Mouse (Mus musculus) activated CD4-positive, CD25-positive, alpha-beta regulatory T cell, adult 4 months (primary cell): ENCODE data around the gene Mal. TPM values are rescaled to one million over a fixed set of nuclear protein-coding genes. Genes with fewer than 3 reads are reported as not detected.
"Not testable (repeated sequence)": the region's sequence is repeated elsewhere in the genome, so short reads cannot be mapped to it uniquely, and the experiment has no call there.

Experiments
- ATAC-seq: one replicate; pipeline ENCODE4 v1.8.0; 2017
- polyA plus RNA-seq, 2 experiments: library from polyadenylated mRNA; unstranded; fragments of 100-300 nt; shearing (Covaris generic); gene quantifications; one replicate each; pipeline ENCODE4 v1.2.1; 2017

The Mal gene
- polyA plus RNA-seq, 2 experiments from 2014 or later = not detected

GRCm38 (mm10) chr2:127622065-127622464, 34.4 kb downstream of the Mal start:
- ATAC-seq = no peak

- ATAC-seq = no peak
Observed at GRCm38 (mm10) chr2:127619311-127619710, 37.2 kb downstream of the Mal start.

- ATAC-seq = no peak
Observed at GRCm38 (mm10) chr2:127612288-127612687, 44.2 kb downstream of the Mal start.

- ATAC-seq = no peak
Observed at GRCm38 (mm10) chr2:127611386-127611785, 45.1 kb downstream of the Mal start.

GRCm38 (mm10) chr2:127608986-127609385, 47.5 kb downstream of the Mal start:
- no peak for ATAC-seq

GRCm38 (mm10) chr2:127608234-127608633, 48.3 kb downstream of the Mal start:
- ATAC-seq = no peak

- no peak for ATAC-seq
Observed at GRCm38 (mm10) chr2:127605203-127605602, 51.3 kb downstream of the Mal start.

GRCm38 (mm10) chr2:127603383-127603782, 53.1 kb downstream of the Mal start:
- not testable (repeated sequence) for ATAC-seq

- peak; percentile 34 for ATAC-seq
Observed at GRCm38 (mm10) chr2:127590840-127591239, 65.7 kb downstream of the Mal start.

GRCm38 (mm10) chr2:127590204-127590603, 66.3 kb downstream of the Mal start:
- no peak for ATAC-seq

GRCm38 (mm10) chr2:127588897-127589296, 67.6 kb downstream of the Mal start:
- ATAC-seq = no peak

GRCm38 (mm10) chr2:127587514-127587844, 69.0 kb downstream of the Mal start:
- no peak for ATAC-seq

GRCm38 (mm10) chr2:127586694-127587513, 69.6 kb downstream of the Mal start, which contains the start of the genes Zfp661 and Mrps5:
Gene Zfp661, minus strand, starts transcription at chr2:127587094.
Gene Mrps5, plus strand, starts transcription at chr2:127587222.
- ATAC-seq = peak; percentile 55

- peak; percentile 95 for ATAC-seq
Observed at GRCm38 (mm10) chr2:127584436-127584858, 72.0 kb downstream of the Mal start.

Other genes starting within 250 kb of the Mal start
- under 1 TPM in 1 of 2 experiments, not detected in 1; 0.33 TPM for gene Gpat2, start 231.5 kb downstream of the Mal start, polyA plus RNA-seq
- 10 to 100 TPM; 48.1 to 48.7 TPM for gene Fahd2a, start 212.1 kb downstream of the Mal start, polyA plus RNA-seq
- under 1 TPM in 1 of 2 experiments, not detected in 1; 0.43 TPM for gene Kcnip3, start 134.6 kb downstream of the Mal start, polyA plus RNA-seq
- not detected for gene Prom2, start 115.2 kb downstream of the Mal start, polyA plus RNA-seq
- 1 to 10 TPM; 1.5 to 2.1 TPM for gene Zfp661, start 69.6 kb downstream of the Mal start, polyA plus RNA-seq
- 10 to 100 TPM; 94.3 to 98.2 TPM for gene Mrps5, start 69.5 kb downstream of the Mal start, polyA plus RNA-seq
- gene Mall, start 73.2 kb upstream of the Mal start, polyA plus RNA-seq = not detected
- under 1 TPM in 1 of 2 experiments, not detected in 1; 0.24 TPM for gene Nphp1, start 132.2 kb upstream of the Mal start, polyA plus RNA-seq
- 10 to 100 TPM; 28.6 to 33.2 TPM for gene Mtln, start 135.8 kb upstream of the Mal start, polyA plus RNA-seq
- gene Bub1, start 175.2 kb upstream of the Mal start, polyA plus RNA-seq = 1 to 10 TPM; 5.2 to 7.5 TPM
- gene Acoxl, start 182.2 kb upstream of the Mal start, polyA plus RNA-seq = under 1 TPM in 1 of 2 experiments, not detected in 1; 0.41 TPM